Mouse (Mus musculus) thymus, adult 2 months (tissue): Measurements from ENCODE around the gene Dazap1.

Experiments used
- CTCF ChIP-seq: fragments of 200-500 bp; IDR thresholded peaks from 2 replicates; pipeline ENCODE4 v1.5.1; 2012; ENCODE audit warnings: mild to moderate bottlenecking, control low read depth, low read length, moderate library complexity, borderline replicate concordance; ENCODE audit not compliant: control insufficient read depth, poor library complexity, insufficient read depth; ENCODE audit errors: extremely low read depth
- POLR2A ChIP-seq: fragments of 200-500 bp; IDR thresholded peaks from 2 replicates; pipeline ENCODE4 v1.6.1; 2012; ENCODE audit warnings: mild to moderate bottlenecking, low read length, control low read depth, moderate library complexity; ENCODE audit not compliant: control insufficient read depth, poor library complexity, insufficient read depth; ENCODE audit errors: extremely low read depth

- no peak for TF ChIP-seq CTCF
- peak; percentile 87 for TF ChIP-seq POLR2A
These were observed 59.1 kb downstream of the Dazap1 start, which contains the start of gene 2310011J03Rik for GRCm38 (mm10) chr10:80320340-80320760.
